Mouse (Mus musculus): ENCODE data around the gene Gm17364. TPM values are rescaled to one million over a fixed set of nuclear protein-coding genes. Genes with fewer than 3 reads are reported as not detected.

Gene Gm17364
- total RNA-seq, 2 experiments from 2014 or later = not detected

Other genes with a start within 250 kb of the Gm17364 start
- 1 to 10 TPM; 1.0 to 1.3 TPM for gene Mak, start 194.3 kb downstream of the Gm17364 start, total RNA-seq (2021)
- not detected for gene Gcm2, start 162.9 kb downstream of the Gm17364 start, total RNA-seq (2021)
- gene Sycp2l, start 159.7 kb downstream of the Gm17364 start, total RNA-seq (2021) = under 1 TPM in 1 of 2 experiments, not detected in 1; 0.48 TPM
- 10 to 100 TPM; 16.1 to 16.4 TPM for gene Elovl2, start 53.6 kb downstream of the Gm17364 start, total RNA-seq (2021)
- gene Smim13, start 24.1 kb downstream of the Gm17364 start, total RNA-seq (2021) = 100 to 1,000 TPM; 140 to 147 TPM
- gene Nedd9, start 213.4 kb upstream of the Gm17364 start, total RNA-seq (2021) = 10 to 100 TPM; 12.6 to 12.9 TPM

Data from layer of hippocampus, adult 18-20 months (tissue).